Comparison of ENCODE assay signal across 32 mouse cellular contexts in the genomic region with DNA sequence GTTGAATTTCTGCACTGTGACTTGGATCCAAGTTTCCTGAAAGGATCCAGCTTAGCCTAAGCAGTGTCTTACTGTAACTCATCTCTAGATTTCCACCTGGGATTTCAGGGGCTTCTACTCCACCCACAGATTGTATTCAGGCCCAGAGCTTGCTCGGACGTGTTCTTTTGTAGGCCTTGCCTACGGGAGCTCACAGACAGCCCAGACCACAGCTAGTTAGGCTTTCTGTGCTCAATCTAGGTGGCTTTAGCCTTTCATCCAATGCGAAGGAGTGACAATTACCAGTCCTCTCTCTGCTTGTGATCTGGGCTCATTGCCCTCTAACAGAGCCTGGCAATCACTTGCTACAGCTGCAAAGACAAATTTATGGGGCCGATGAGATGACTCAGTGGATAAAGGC. TPM values are rescaled to one million over a fixed set of nuclear protein-coding genes. Genes with fewer than 3 reads are reported as not detected.
DNase-seq lines count a peak whose midpoint lies in the region; ATAC-seq and TF ChIP-seq lines count a peak whose summit lies in the region.
"Had no signal": no experiment of that assay in that cellular context is flagged by ENCODE, and none has a peak within 500 bp of the region (broad histone marks: within the 10 kb centered on the region; RNA-seq: fewer than 3 reads in every experiment).

No protein-coding gene starts in this region.

- H3K9ac ChIP-seq in forebrain, embryonic 12.5 days: no peak overlapping the region
- H3K9ac ChIP-seq: embryonic facial prominence, embryonic 13.5 days; forebrain, embryonic 15.5 days; heart, embryonic 12.5 days; heart, embryonic 15.5 days; hindbrain, embryonic 14.5 days had no signal

- no peaks in the 10 kb centered on the region for H3K79me2 ChIP-seq in myocyte (ENCODE audit: control insufficient read depth, insufficient read depth)

- no peaks in the 10 kb centered on the region for H3K27me3 ChIP-seq in myocyte (ENCODE audit: control insufficient read depth, insufficient read depth, insufficient read length)
- no peaks in the 10 kb centered on the region for H3K27me3 ChIP-seq in forebrain, embryonic 12.5 days
- H3K27me3 ChIP-seq: embryonic facial prominence, embryonic 13.5 days; forebrain, embryonic 15.5 days; heart, embryonic 12.5 days; heart, embryonic 15.5 days had no signal

- DNase-seq in 3T3-L1 (ENCODE audit: low read depth, low spot score) (peak; percentile 42), MN1 (ENCODE audit: low spot score) (peak; percentile 66), adipocyte (ENCODE audit: low spot score) (peak; percentile 13)
- DNase-seq in kidney, adult 8-10 months: no peak
- DNase-seq in left cerebral cortex, adult 8-10 months (ENCODE audit: low spot score in 2 of 2): no peak
- DNase-seq: adrenal gland, adult 2 months; adrenal gland, postnatal 14 days; cerebellum, adult 11 months; cerebellum, adult 2 months; cerebellum, adult 9-11 months; cerebellum, postnatal 25 days; embryo, embryonic 11 days; gastrocnemius, postnatal 10 days; gastrocnemius, postnatal 36 days; heart, adult 18-20 months; heart, postnatal 14 days; heart, postnatal 4 days; kidney, adult 18-20 months had no signal

- 87% methylated on average over 5 of the region's 5 CpGs for WGBS in forebrain, embryonic 12.5 days

- no peak overlapping the region for H3K27ac ChIP-seq in forebrain, embryonic 12.5 days
- H3K27ac ChIP-seq: embryonic facial prominence, embryonic 10.5 days; embryonic facial prominence, embryonic 13.5 days; forebrain, embryonic 10.5 days; forebrain, embryonic 15.5 days; heart, embryonic 15.5 days; hindbrain, embryonic 14.5 days; hindbrain, postnatal 0 days had no signal

- no peaks in the 10 kb centered on the region for H3K36me3 ChIP-seq in myocyte (ENCODE audit: control insufficient read depth, insufficient read depth)
- H3K36me3 ChIP-seq in forebrain, embryonic 12.5 days (replicated peaks): peaks cover 6% of the 10 kb centered on the region
- H3K36me3 ChIP-seq: forebrain, embryonic 15.5 days; heart, embryonic 15.5 days had no signal

- no peak for ATAC-seq in forebrain, embryonic 12.5 days (ENCODE audit: low FRiP score)
- ATAC-seq: forebrain, embryonic 15.5 days; hindbrain, postnatal 0 days; inflammation-experienced regulatory T-cells, adult 6 months; intestine, embryonic 16.5 days had no signal

- H3K9me3 ChIP-seq in forebrain, embryonic 12.5 days: no peaks in the 10 kb centered on the region
- H3K9me3 ChIP-seq: embryonic facial prominence, embryonic 10.5 days; embryonic facial prominence, embryonic 13.5 days; forebrain, embryonic 10.5 days; forebrain, embryonic 15.5 days; heart, embryonic 12.5 days; heart, embryonic 15.5 days had no signal

- no peak overlapping the region for H3K4me3 ChIP-seq in myocyte
- no peak overlapping the region for H3K4me3 ChIP-seq in forebrain, embryonic 12.5 days (replicated peaks)
- H3K4me3 ChIP-seq: embryonic facial prominence, embryonic 10.5 days; embryonic facial prominence, embryonic 13.5 days; forebrain, embryonic 10.5 days; forebrain, embryonic 15.5 days; heart, embryonic 12.5 days; heart, embryonic 15.5 days had no signal

- TF ChIP-seq POLR2A in myocyte (IDR thresholded peaks at IDR 0.05; ENCODE audit: insufficient read length, low read depth): no peak

- peak overlapping the region; percentile 13 for H3K4me2 ChIP-seq in myocyte (ENCODE audit: low read depth)
- H3K4me2 ChIP-seq in forebrain, embryonic 12.5 days: no peak overlapping the region
- H3K4me2 ChIP-seq: embryonic facial prominence, embryonic 13.5 days; forebrain, embryonic 15.5 days; heart, embryonic 12.5 days; heart, embryonic 15.5 days; hindbrain, embryonic 14.5 days had no signal

- H3ac ChIP-seq in myocyte (ENCODE audit: control insufficient read depth, insufficient read length): no peak overlapping the region

- H3K4me1 ChIP-seq in forebrain, embryonic 12.5 days: no peaks in the 10 kb centered on the region
- H3K4me1 ChIP-seq: embryonic facial prominence, embryonic 10.5 days; embryonic facial prominence, embryonic 13.5 days; forebrain, embryonic 10.5 days; forebrain, embryonic 15.5 days had no signal

TF ChIP-seq in myocyte, 11 proteins besides CTCF, POLR2A, EP300 and RAD21:
- TF ChIP-seq MAX (IDR thresholded peaks at IDR 0.05; ENCODE audit: low read depth) (no peak), REST (IDR thresholded peaks at IDR 0.05; ENCODE audit: insufficient read depth, insufficient read length) (no peak), MYOD1 (IDR thresholded peaks at IDR 0.05; ENCODE audit: control insufficient read depth in 1 of 3, insufficient read length in 2 of 3, low read depth in 2 of 3) (no peak), E2F4 (IDR thresholded peaks at IDR 0.05; ENCODE audit: insufficient read depth) (no peak), SRF (IDR thresholded peaks at IDR 0.05; ENCODE audit: control insufficient read depth, insufficient read length, low read depth) (no peak), MYOG (IDR thresholded peaks at IDR 0.05; ENCODE audit: control insufficient read depth in 1 of 3, insufficient read depth in 1 of 3, insufficient read length in 2 of 3, low read depth in 2 of 3) (no peak), TCF12 (IDR thresholded peaks at IDR 0.05; ENCODE audit: insufficient read depth, poor library complexity, severe bottlenecking) (no peak), TCF3 (IDR thresholded peaks at IDR 0.05; ENCODE audit: insufficient read length, low read depth) (no peak), CEBPB (IDR thresholded peaks at IDR 0.05; ENCODE audit: insufficient read depth, poor library complexity, severe bottlenecking) (no peak), USF1 (IDR thresholded peaks at IDR 0.05; ENCODE audit: low read depth) (no peak), POLR2AphosphoS2 (IDR thresholded peaks at IDR 0.05; ENCODE audit: insufficient read length, low read depth) (no peak)

RNA-seq across cellular contexts. Expression of a gene that starts 8.3 kb away (rescaled TPM):
- polyA plus RNA-seq in myocyte (2012; fragmentation: generic; extraction: Trizol): 6.4 TPM
- 36.8 and 38.6 TPM in 2 replicates for polyA plus RNA-seq in forebrain, embryonic 12.5 days (2016; fragmentation: Nextera tagmentation; extraction: Ambion mirVana)
- 10 to 100 TPM; 36.7 to 41.4 (median 38.8) TPM for total RNA-seq in left cerebral cortex, adult 8-10 months (2022)

RNA-seq across cellular contexts. Expression of a gene that starts 12.9 kb away (rescaled TPM):
- 1.0 TPM for polyA plus RNA-seq in myocyte (2012; fragmentation: generic; extraction: Trizol)
- 0.54 TPM in 1 of 2 replicates, not detected in the other for polyA plus RNA-seq in forebrain, embryonic 12.5 days (2016; fragmentation: Nextera tagmentation; extraction: Ambion mirVana)
- 1 to 10 TPM; 2.2 to 6.9 (median 5.0) TPM for total RNA-seq in left cerebral cortex, adult 8-10 months (2022)
- total RNA-seq: ES-E14 had no signal
- polyA plus RNA-seq: embryonic facial prominence, embryonic 10.5 days; embryonic facial prominence, embryonic 13.5 days; hindbrain, embryonic 11.5 days; inflammation-experienced regulatory T-cells, adult 6 months; intestine, embryonic 16.5 days had no signal

RNA-seq across cellular contexts. Expression of a gene that starts 34.5 kb away (rescaled TPM):
- polyA plus RNA-seq in myocyte (2012; fragmentation: generic; extraction: Trizol): 2.3 TPM
- 0.44 and 0.75 TPM in 2 replicates for polyA plus RNA-seq in forebrain, embryonic 12.5 days (2016; fragmentation: Nextera tagmentation; extraction: Ambion mirVana)
- under 1 TPM in 1 of 4 experiments, not detected in 3; 0.98 TPM for total RNA-seq in left cerebral cortex, adult 8-10 months (2022)
- total RNA-seq: adrenal gland, postnatal 14 days; heart, postnatal 4 days; hindbrain, postnatal 0 days had no signal
- polyA plus RNA-seq: cerebellum, adult 2 months had no signal

Comparison
In these comparisons a context has a peak if more than half of its experiments do, and no peak if none do; other contexts are left out.
1. DNase-seq: peak in 3T3-L1 (single experiment), MN1 (single experiment) and adipocyte (single experiment); none in kidney, adult 8-10 months (0 of 2) and left cerebral cortex, adult 8-10 months (0 of 2).